Mouse (Mus musculus): Measurements from ENCODE around the gene Phrf1. TPM values are rescaled to one million over a fixed set of nuclear protein-coding genes. Genes with fewer than 3 reads are reported as not detected.
"Not testable (repeated sequence)": the region's sequence is repeated elsewhere in the genome, so short reads cannot be mapped to it uniquely, and the experiment has no call there.

The Phrf1 gene
- total RNA-seq, 2 experiments from 2014 or later = 72.8 to 76.1 TPM

GRCm38 (mm10) chr7:141229702-141230101 lies 1.1 kb downstream of the Phrf1 start:
- no peak for TF ChIP-seq CTCF (conservative IDR thresholded peaks at IDR 0.05)
- DNase-seq (ENCODE audit: low spot score in 2 of 2) = no peak
- H3K4me3 ChIP-seq = peak overlapping the region; percentile 99
- H3K27ac ChIP-seq = no peak overlapping the region

GRCm38 (mm10) chr7:141230570-141230969 lies 2.0 kb downstream of the Phrf1 start:
- H3K4me3 ChIP-seq = no peak overlapping the region
- no peak overlapping the region for H3K27ac ChIP-seq
- no peak for DNase-seq (ENCODE audit: low spot score in 2 of 2)
- TF ChIP-seq CTCF (conservative IDR thresholded peaks at IDR 0.05) = no peak

- H3K4me3 ChIP-seq = no peak overlapping the region
- TF ChIP-seq CTCF (conservative IDR thresholded peaks at IDR 0.05) = no peak
Observed at GRCm38 (mm10) chr7:141231111-141231510, 2.5 kb downstream of the Phrf1 start.

GRCm38 (mm10) chr7:141231551-141231950 lies 3.0 kb downstream of the Phrf1 start:
- TF ChIP-seq CTCF (conservative IDR thresholded peaks at IDR 0.05) = no peak
- Histone ChIP-seq H3K4me3 (no peak overlapping the region), H3K27ac (no peak overlapping the region)
- no peak for DNase-seq (ENCODE audit: low spot score in 2 of 2)

More at GRCm38 (mm10) chr7:141231111-141231510, 2.5 kb downstream of the Phrf1 start:
- H3K27ac ChIP-seq = no peak overlapping the region
- DNase-seq (ENCODE audit: low spot score in 2 of 2) = no peak

- not testable (repeated sequence) for DNase-seq (ENCODE audit: low spot score in 2 of 2); H3K27ac ChIP-seq; H3K4me3 ChIP-seq
Observed at GRCm38 (mm10) chr7:141250486-141250885, 21.9 kb downstream of the Phrf1 start.

GRCm38 (mm10) chr7:141256159-141256558 lies 27.6 kb downstream of the Phrf1 start:
- DNase-seq (ENCODE audit: low spot score in 2 of 2) = no peak
- Histone ChIP-seq H3K27ac (no peak overlapping the region), H3K4me3 (no peak overlapping the region)
- TF ChIP-seq CTCF (conservative IDR thresholded peaks at IDR 0.05) = no peak

- Histone ChIP-seq H3K27ac (no peak overlapping the region), H3K4me3 (no peak overlapping the region)
- DNase-seq (ENCODE audit: low spot score in 2 of 2) = no peak
- no peak for TF ChIP-seq CTCF (conservative IDR thresholded peaks at IDR 0.05)
Observed at GRCm38 (mm10) chr7:141261480-141261879, 32.9 kb downstream of the Phrf1 start.

GRCm38 (mm10) chr7:141263640-141264039 lies 35.1 kb downstream of the Phrf1 start:
- H3K4me3 ChIP-seq = no peak overlapping the region
- TF ChIP-seq CTCF (conservative IDR thresholded peaks at IDR 0.05) = no peak

GRCm38 (mm10) chr7:141264041-141264700 lies 35.6 kb downstream of the Phrf1 start:
- no peak overlapping the region for H3K27ac ChIP-seq
- DNase-seq (ENCODE audit: low spot score in 2 of 2) = no peak
- H3K4me3 ChIP-seq = no peak overlapping the region
- no peak for TF ChIP-seq CTCF (conservative IDR thresholded peaks at IDR 0.05)

More at GRCm38 (mm10) chr7:141263640-141264039, 35.1 kb downstream of the Phrf1 start:
- H3K27ac ChIP-seq = no peak overlapping the region
- DNase-seq (ENCODE audit: low spot score in 2 of 2) = no peak

GRCm38 (mm10) chr7:141264761-141265410 lies 36.3 kb downstream of the Phrf1 start:
- no peak overlapping the region for H3K27ac ChIP-seq
- DNase-seq (ENCODE audit: low spot score in 2 of 2) = no peak
- no peak overlapping the region for H3K4me3 ChIP-seq
- TF ChIP-seq CTCF (conservative IDR thresholded peaks at IDR 0.05) = peak; percentile 66

GRCm38 (mm10) chr7:141265411-141265738 lies 36.8 kb downstream of the Phrf1 start:
- Histone ChIP-seq H3K27ac (no peak overlapping the region), H3K4me3 (no peak overlapping the region)
- TF ChIP-seq CTCF (conservative IDR thresholded peaks at IDR 0.05) = no peak
- DNase-seq (ENCODE audit: low spot score in 2 of 2) = no peak

- DNase-seq (ENCODE audit: low spot score in 2 of 2) = peak in 1 of 2 experiments; percentile 25
- peak within 1 kb of the TSS; percentile 3; the same call in 1 of the 2 replicates for H3K27ac ChIP-seq
- no peak for TF ChIP-seq CTCF (conservative IDR thresholded peaks at IDR 0.05)
- H3K4me3 ChIP-seq = peak within 1 kb of the TSS; percentile 61
Observed at GRCm38 (mm10) chr7:141265739-141266561, 37.4 kb downstream of the Phrf1 start, which contains the start of gene Irf7. Gene Irf7, minus strand, starts transcription at chr7:141266481.

All from layer of hippocampus, adult 2 months (tissue).